Mouse (Mus musculus): ENCODE data around the gene Pak3.
"Not testable (repeated sequence)": the region's sequence is repeated elsewhere in the genome, so short reads cannot be mapped to it uniquely, and the experiment has no call there.

The Pak3 gene

GRCm38 (mm10) chrX:143518168-143518901, at the start of gene Pak3:
Pak3 (plus strand) TSS chrX:143518591.
- in situ Hi-C loops (cut with MseI, MboI) = no loop called here

GRCm38 (mm10) chrX:143482866-143483265, 35.5 kb upstream of the Pak3 start:
- in situ Hi-C loops (cut with MseI, MboI) = no loop called here

- in situ Hi-C loops (cut with MseI, MboI) = no loop called here
These were observed 17.2 kb upstream of the Pak3 start for GRCm38 (mm10) chrX:143501053-143501695.

- in situ Hi-C loops (cut with MseI, MboI) = no loop called here
These were observed 16.5 kb upstream of the Pak3 start for GRCm38 (mm10) chrX:143501776-143502365.

GRCm38 (mm10) chrX:143518917-143519316, 526 bp downstream of the Pak3 start:
- in situ Hi-C loops (cut with MseI, MboI) = no loop called here

- in situ Hi-C loops (cut with MseI, MboI) = not testable (repeated sequence)
These were observed 1.1 kb downstream of the Pak3 start for GRCm38 (mm10) chrX:143519454-143519853.

- in situ Hi-C loops (cut with MseI, MboI) = no loop called here
These were observed 1.8 kb downstream of the Pak3 start for GRCm38 (mm10) chrX:143520195-143520594.

- in situ Hi-C loops (cut with MseI, MboI) = no loop called here
These were observed 13.9 kb downstream of the Pak3 start for GRCm38 (mm10) chrX:143532331-143532730.

- in situ Hi-C loops (cut with MseI, MboI) = no loop called here
These were observed 15.2 kb downstream of the Pak3 start for GRCm38 (mm10) chrX:143533574-143533973.

- in situ Hi-C loops (cut with MseI, MboI) = no loop called here
These were observed 24.4 kb downstream of the Pak3 start for GRCm38 (mm10) chrX:143542756-143543155.

- in situ Hi-C loops (cut with MseI, MboI) = no loop called here
These were observed 24.9 kb downstream of the Pak3 start for GRCm38 (mm10) chrX:143543186-143543793.

GRCm38 (mm10) chrX:143573691-143574090, 55.3 kb downstream of the Pak3 start:
- in situ Hi-C loops (cut with MseI, MboI) = no loop called here

GRCm38 (mm10) chrX:143579925-143580324, 61.5 kb downstream of the Pak3 start:
- in situ Hi-C loops (cut with MseI, MboI) = no loop called here

GRCm38 (mm10) chrX:143580458-143580959, 62.1 kb downstream of the Pak3 start:
- in situ Hi-C loops (cut with MseI, MboI) = no loop called here

- in situ Hi-C loops (cut with MseI, MboI) = no loop called here
These were observed 88.6 kb downstream of the Pak3 start for GRCm38 (mm10) chrX:143606877-143607449.

- in situ Hi-C loops (cut with MseI, MboI) = no loop called here
These were observed 100.3 kb downstream of the Pak3 start for GRCm38 (mm10) chrX:143618734-143619133.

GRCm38 (mm10) chrX:143627767-143628166, 109.4 kb downstream of the Pak3 start:
- in situ Hi-C loops (cut with MseI, MboI) = no loop called here

- in situ Hi-C loops (cut with MseI, MboI) = no loop called here
These were observed 125.5 kb downstream of the Pak3 start for GRCm38 (mm10) chrX:143643936-143644335.

- in situ Hi-C loops (cut with MseI, MboI) = no loop called here
These were observed 126.4 kb downstream of the Pak3 start for GRCm38 (mm10) chrX:143644807-143645206.

GRCm38 (mm10) chrX:143654308-143655176, 136.2 kb downstream of the Pak3 start:
- in situ Hi-C loops (cut with MseI, MboI) = no loop called here

GRCm38 (mm10) chrX:143655177-143655492, 136.7 kb downstream of the Pak3 start:
- in situ Hi-C loops (cut with MseI, MboI) = no loop called here
